23 mouse cellular contexts compared by ENCODE assay signal in the genomic region with DNA sequence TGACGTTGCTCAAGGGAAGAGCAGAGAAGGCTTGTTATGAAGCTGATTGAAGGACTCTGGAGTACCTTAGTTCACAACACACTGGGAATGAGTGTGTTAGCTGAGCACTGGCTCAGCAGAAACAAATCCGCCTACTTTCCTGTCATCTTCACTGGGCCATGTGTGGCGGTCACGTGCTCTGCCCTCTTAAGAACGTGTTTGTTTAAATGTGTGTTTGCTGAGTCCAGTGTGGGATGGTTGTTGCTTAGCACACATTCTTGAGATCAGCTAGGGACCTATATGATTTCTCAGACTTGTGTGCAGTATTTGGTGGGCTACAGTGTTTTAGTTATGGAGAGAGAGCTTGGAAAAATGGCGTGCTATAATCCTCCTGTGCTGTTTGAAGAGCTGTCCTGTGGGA.
DNase-seq lines count a peak whose midpoint lies in the region; ATAC-seq and TF ChIP-seq lines count a peak whose summit lies in the region.
"Had no signal": no experiment of that assay in that cellular context is flagged by ENCODE, and none has a peak within 500 bp of the region (broad histone marks: within the 10 kb centered on the region; RNA-seq: fewer than 3 reads in every experiment).

No protein-coding gene starts in this region.

- no peak overlapping the region for H3K4me2 ChIP-seq in intestine, embryonic 15.5 days (replicated peaks)
- H3K4me2 ChIP-seq in midbrain, embryonic 15.5 days = no peak overlapping the region
- H3K4me2 ChIP-seq: embryonic facial prominence, embryonic 13.5 days; heart, embryonic 11.5 days had no signal

- TF ChIP-seq CTCF in lung, adult 2 months (IDR thresholded peaks at IDR 0.05; ENCODE audit: insufficient read depth, low read length) = no peak

- no peak for TF ChIP-seq POLR2A in lung, adult 2 months (IDR thresholded peaks at IDR 0.05; ENCODE audit: borderline replicate concordance, extremely low read depth, low read depth, low read length)

- peak overlapping the region; percentile 51; the same call in 1 of the 2 replicates for H3K27ac ChIP-seq in intestine, embryonic 15.5 days
- H3K27ac ChIP-seq in midbrain, embryonic 15.5 days = no peak overlapping the region
- H3K27ac ChIP-seq: embryonic facial prominence, embryonic 13.5 days; layer of hippocampus, adult 2 months had no signal

- H3K4me1 ChIP-seq in intestine, embryonic 15.5 days (replicated peaks) = peaks cover 19% of the 10 kb centered on the region; the same call in 1 of the 2 replicates
- peaks cover 14% of the 10 kb centered on the region for H3K4me1 ChIP-seq in lung, adult 2 months (ENCODE audit: control insufficient read depth, insufficient read depth, low read length)
- no peaks in the 10 kb centered on the region for H3K4me1 ChIP-seq in midbrain, embryonic 15.5 days

- no peaks in the 10 kb centered on the region for H3K27me3 ChIP-seq in intestine, embryonic 15.5 days (replicated peaks)
- no peaks in the 10 kb centered on the region for H3K27me3 ChIP-seq in midbrain, embryonic 15.5 days (replicated peaks)
- H3K27me3 ChIP-seq: embryonic facial prominence, embryonic 13.5 days; megakaryocyte, embryonic 14.5 days had no signal

- WGBS in intestine, embryonic 15.5 days = 55% methylated on average over 6 of the region's 6 CpGs
- WGBS in lung, adult 2 months = 40% methylated on average over 6 of the region's 6 CpGs
- 76% methylated on average over 6 of the region's 6 CpGs for WGBS in midbrain, embryonic 15.5 days

- peaks cover 23% of the 10 kb centered on the region for H3K36me3 ChIP-seq in intestine, embryonic 15.5 days
- H3K36me3 ChIP-seq in midbrain, embryonic 15.5 days (replicated peaks) = no peaks in the 10 kb centered on the region

- DNase-seq in brain, adult 2 months (ENCODE audit: low read depth, low spot score) = peak; percentile 23
- DNase-seq in lung, adult 2 months = peak; percentile 48
- peak; percentile 74 for DNase-seq in lung, postnatal 25 days (ENCODE audit: low spot score)
- DNase-seq in left cerebral cortex, adult 8-10 months (ENCODE audit: low spot score in 2 of 2) = no peak
- no peak for DNase-seq in right cerebral cortex, adult 2 months (ENCODE audit: low spot score in 2 of 2)
- DNase-seq: adrenal gland, adult 8-10 months; cerebellum, adult 11 months; cerebellum, postnatal 14 days; heart, postnatal 36 days; kidney, adult 18-20 months; kidney, postnatal 14 days; layer of hippocampus, postnatal 36 days; thymus, adult 18-20 months; thymus, postnatal 4 days had no signal

- no peak for ATAC-seq in intestine, embryonic 15.5 days
- no peak for ATAC-seq in midbrain, embryonic 15.5 days (replicated peaks)
- no peak for ATAC-seq in megakaryocyte progenitor cell, adult 5-6 weeks (replicated peaks; ENCODE audit: poor library complexity)
- ATAC-seq: forebrain, embryonic 16.5 days; hindbrain, embryonic 16.5 days had no signal

- H3K9me3 ChIP-seq in intestine, embryonic 15.5 days = no peaks in the 10 kb centered on the region
- H3K9me3 ChIP-seq in midbrain, embryonic 15.5 days = no peaks in the 10 kb centered on the region
- H3K9me3 ChIP-seq: embryonic facial prominence, embryonic 13.5 days; megakaryocyte, embryonic 14.5 days had no signal

- H3K4me3 ChIP-seq in intestine, embryonic 15.5 days (replicated peaks) = no peak overlapping the region
- H3K4me3 ChIP-seq in lung, adult 2 months (replicated peaks; ENCODE audit: extremely low read depth, low read depth, low read length) = no peak overlapping the region
- H3K4me3 ChIP-seq in midbrain, embryonic 15.5 days = no peak overlapping the region
- H3K4me3 ChIP-seq: embryonic facial prominence, embryonic 13.5 days; layer of hippocampus, adult 2 months; megakaryocyte, embryonic 14.5 days had no signal

- H3K9ac ChIP-seq in intestine, embryonic 15.5 days = no peak overlapping the region
- no peak overlapping the region for H3K9ac ChIP-seq in midbrain, embryonic 15.5 days
- H3K9ac ChIP-seq: embryonic facial prominence, embryonic 13.5 days had no signal

Comparison
In these comparisons a context has a peak if more than half of its experiments do, and no peak if none do; other contexts are left out.
1. DNase-seq: peak in brain, adult 2 months (single experiment), lung, adult 2 months (single experiment) and lung, postnatal 25 days (single experiment); none in left cerebral cortex, adult 8-10 months (0 of 2) and right cerebral cortex, adult 2 months (0 of 2).